Mouse (Mus musculus): ENCODE data around the gene Alk. TPM values are rescaled to one million over a fixed set of nuclear protein-coding genes. Genes with fewer than 3 reads are reported as not detected.

Alk gene
- not detected for polyA plus RNA-seq (2012; fragmentation: generic; extraction: Trizol)
- long read RNA-seq, experiment 1: 0 reads
- long read RNA-seq, experiment 2: 0 reads

DNA sequence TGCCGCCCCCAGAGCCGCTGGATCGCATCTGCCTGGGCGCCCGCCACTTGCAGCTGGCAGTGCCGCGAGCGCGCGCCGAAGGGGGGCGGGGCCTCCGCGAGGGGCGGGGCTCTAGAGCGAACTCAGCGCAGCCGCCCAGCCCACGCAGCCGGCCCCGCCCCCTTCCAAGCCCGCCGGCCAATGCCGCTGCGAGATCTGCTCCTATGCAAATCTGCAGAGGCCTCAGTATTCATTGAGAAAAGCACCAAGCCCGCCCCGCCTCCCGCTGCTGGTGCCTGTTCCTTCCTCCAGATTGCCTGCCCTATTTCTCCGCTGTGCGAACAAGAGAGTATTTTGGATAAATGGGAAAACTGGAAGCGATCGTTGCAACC lies at the start of gene Alk:
Gene Alk (minus strand): TSS at position 18 of the 371 bp plus-strand sequence.
- Histone ChIP-seq H3K79me3 (ENCODE audit: low read depth) (no peaks in the 10 kb centered on the region), H3K4me3 (ENCODE audit: insufficient read depth, poor library complexity, severe bottlenecking) (no peak within 1 kb of the TSS), H3ac (ENCODE audit: control insufficient read depth, insufficient read length, low read depth) (no peak within 1 kb of the TSS), H3K36me3 (ENCODE audit: control insufficient read depth, insufficient read depth) (no peaks in the 10 kb centered on the region), H3K79me2 (ENCODE audit: control insufficient read depth, insufficient read depth) (no peaks in the 10 kb centered on the region), H3K27me3 (ENCODE audit: control insufficient read depth, insufficient read depth, insufficient read length) (no peaks in the 10 kb centered on the region)
- TF ChIP-seq MYOD1 (IDR thresholded peaks at IDR 0.05; ENCODE audit: control insufficient read depth, insufficient read length, low read depth) (no peak), CTCF (IDR thresholded peaks at IDR 0.05; ENCODE audit: control insufficient read depth, insufficient read depth, insufficient read length) (no peak), CEBPB (IDR thresholded peaks at IDR 0.05; ENCODE audit: low read depth) (no peak)

DNA sequence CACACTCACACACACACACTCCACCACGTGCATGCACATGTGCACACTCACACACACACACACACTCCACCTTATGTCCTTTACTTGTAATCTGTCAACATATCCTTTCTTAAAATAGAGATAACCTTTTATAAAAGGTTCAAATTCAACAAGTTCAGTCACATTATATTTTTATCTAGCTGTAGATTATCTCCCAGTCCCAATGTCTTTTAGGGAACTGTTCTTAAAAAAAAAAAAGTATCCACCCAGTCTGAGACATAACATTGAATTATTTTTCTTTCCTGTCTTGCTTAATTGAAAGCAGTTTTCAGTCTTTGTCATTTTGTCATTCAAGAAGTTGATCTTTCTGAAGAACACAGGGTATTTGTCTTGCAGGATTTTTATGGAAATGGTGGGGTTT lies 48.4 kb upstream of the Alk start:
- H3K79me3 ChIP-seq (ENCODE audit: low read depth): no peaks in the 10 kb centered on the region
- H3ac ChIP-seq (ENCODE audit: control insufficient read depth, insufficient read length, low read depth): no peak overlapping the region
- H3K36me3 ChIP-seq (ENCODE audit: control insufficient read depth, insufficient read depth): no peaks in the 10 kb centered on the region
- no peak overlapping the region for H3K4me3 ChIP-seq (ENCODE audit: insufficient read depth, poor library complexity, severe bottlenecking)
- H3K27me3 ChIP-seq (ENCODE audit: control insufficient read depth, insufficient read depth, insufficient read length): no peaks in the 10 kb centered on the region
- H3K79me2 ChIP-seq (ENCODE audit: control insufficient read depth, insufficient read depth): no peaks in the 10 kb centered on the region
- no peak for TF ChIP-seq MYOD1 (IDR thresholded peaks at IDR 0.05; ENCODE audit: control insufficient read depth, insufficient read length, low read depth)
- TF ChIP-seq CEBPB (IDR thresholded peaks at IDR 0.05; ENCODE audit: low read depth): no peak
- TF ChIP-seq USF1 (IDR thresholded peaks at IDR 0.05; ENCODE audit: low read depth): no peak

DNA sequence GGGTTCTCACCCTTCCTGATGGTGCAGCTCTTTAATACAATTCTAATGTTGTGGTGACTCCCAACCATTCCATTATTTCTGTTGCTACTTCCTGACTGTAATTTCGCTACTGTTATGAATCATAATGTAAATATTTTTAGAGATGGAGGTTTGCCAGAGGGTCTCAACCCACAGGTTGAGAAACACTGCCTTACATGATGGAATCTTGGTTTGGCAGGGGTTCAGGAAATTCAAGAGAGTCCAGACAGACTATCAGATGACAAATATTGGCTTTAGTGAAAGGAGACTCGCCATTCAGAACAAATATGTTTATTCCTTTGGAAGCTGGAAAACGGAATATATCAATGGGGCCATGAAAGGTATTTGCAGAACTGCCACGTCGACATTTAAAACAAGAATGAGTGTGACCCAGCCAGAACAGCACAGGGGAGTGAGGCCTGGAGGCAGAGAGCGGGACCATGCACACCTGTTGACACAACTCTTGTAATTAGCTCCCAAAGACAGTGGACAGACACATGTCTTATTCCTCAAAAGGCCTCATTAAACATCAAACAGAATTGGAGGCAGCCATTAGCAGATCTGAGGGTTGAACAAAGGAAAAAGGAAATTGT lies 44.3 kb upstream of the Alk start:
- Histone ChIP-seq H3K4me3 (ENCODE audit: insufficient read depth, poor library complexity, severe bottlenecking) (no peak overlapping the region), H3K79me3 (ENCODE audit: low read depth) (no peaks in the 10 kb centered on the region), H3K79me2 (ENCODE audit: control insufficient read depth, insufficient read depth) (no peaks in the 10 kb centered on the region), H3ac (ENCODE audit: control insufficient read depth, insufficient read length, low read depth) (no peak overlapping the region), H3K36me3 (ENCODE audit: control insufficient read depth, insufficient read depth) (no peaks in the 10 kb centered on the region), H3K27me3 (ENCODE audit: control insufficient read depth, insufficient read depth, insufficient read length) (no peaks in the 10 kb centered on the region)
- no peak for TF ChIP-seq USF1 (IDR thresholded peaks at IDR 0.05; ENCODE audit: low read depth)
- no peak for TF ChIP-seq CTCF (IDR thresholded peaks at IDR 0.05; ENCODE audit: control insufficient read depth, insufficient read depth, insufficient read length)
- TF ChIP-seq CEBPB (IDR thresholded peaks at IDR 0.05; ENCODE audit: low read depth): peak; percentile 77

DNA sequence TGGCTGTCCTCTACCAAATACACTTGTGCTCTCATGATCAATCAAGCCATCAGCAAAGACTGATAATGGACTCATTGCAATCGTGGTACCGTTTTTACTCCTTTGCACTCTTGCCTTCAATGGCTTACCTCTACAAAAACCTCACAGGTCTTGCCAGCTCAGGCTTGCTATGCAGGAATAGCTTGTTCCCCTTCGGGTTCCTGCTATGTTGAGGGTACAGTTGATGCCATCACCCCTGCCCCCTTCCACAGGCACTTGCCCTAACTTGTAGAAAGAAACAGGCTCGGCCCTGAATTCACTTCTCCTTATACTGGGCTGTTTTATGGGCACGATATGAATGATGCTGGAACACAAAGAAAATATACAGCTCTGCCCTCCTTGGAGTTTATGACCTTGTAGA lies 41.7 kb upstream of the Alk start:
- no peak for TF ChIP-seq CTCF (IDR thresholded peaks at IDR 0.05; ENCODE audit: control insufficient read depth, insufficient read depth, insufficient read length)
- no peak for TF ChIP-seq CEBPB (IDR thresholded peaks at IDR 0.05; ENCODE audit: low read depth)
- TF ChIP-seq USF1 (IDR thresholded peaks at IDR 0.05; ENCODE audit: low read depth): no peak
- TF ChIP-seq MAX (IDR thresholded peaks at IDR 0.05): no peak
- no peak for TF ChIP-seq MYOG (IDR thresholded peaks at IDR 0.05; ENCODE audit: control insufficient read depth, extremely low read depth, insufficient read length)
- no peak for TF ChIP-seq MYOD1 (IDR thresholded peaks at IDR 0.05; ENCODE audit: control insufficient read depth, insufficient read length, low read depth)
- TF ChIP-seq FOSL1 (IDR thresholded peaks at IDR 0.05; ENCODE audit: insufficient read depth, low read length, poor library complexity, severe bottlenecking): no peak
- Histone ChIP-seq H3K27me3 (ENCODE audit: control insufficient read depth, insufficient read depth, insufficient read length) (no peaks in the 10 kb centered on the region), H3K36me3 (ENCODE audit: control insufficient read depth, insufficient read depth) (no peaks in the 10 kb centered on the region), H3K79me3 (ENCODE audit: low read depth) (no peaks in the 10 kb centered on the region), H3K79me2 (ENCODE audit: control insufficient read depth, insufficient read depth) (no peaks in the 10 kb centered on the region), H3ac (ENCODE audit: control insufficient read depth, insufficient read length, low read depth) (no peak overlapping the region), H3K4me3 (ENCODE audit: insufficient read depth, poor library complexity, severe bottlenecking) (no peak overlapping the region)

DNA sequence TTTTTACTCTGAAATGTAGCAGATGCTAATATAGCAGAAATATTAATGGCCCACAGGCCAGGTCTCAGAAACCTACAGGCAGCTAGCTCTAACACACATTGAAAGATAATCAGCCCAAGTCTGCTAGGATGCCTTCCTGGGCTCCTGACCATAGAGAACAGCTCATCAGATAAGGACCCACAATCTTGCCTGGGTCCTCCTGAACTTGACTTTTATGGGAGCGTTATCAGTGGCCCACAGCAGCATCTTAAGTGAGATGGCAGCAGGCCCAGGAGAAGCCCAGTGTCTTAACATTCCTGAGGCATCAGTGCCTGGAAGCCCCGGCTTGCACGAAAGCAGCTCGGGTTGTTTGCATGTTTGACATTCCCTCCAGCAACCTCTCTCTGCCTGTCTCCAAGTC lies 35.7 kb upstream of the Alk start:
- Histone ChIP-seq H3K4me3 (ENCODE audit: insufficient read depth, poor library complexity, severe bottlenecking) (no peak overlapping the region), H3K36me3 (ENCODE audit: control insufficient read depth, insufficient read depth) (no peaks in the 10 kb centered on the region), H3ac (ENCODE audit: control insufficient read depth, insufficient read length, low read depth) (no peak overlapping the region), H3K79me2 (ENCODE audit: control insufficient read depth, insufficient read depth) (no peaks in the 10 kb centered on the region), H3K27me3 (ENCODE audit: control insufficient read depth, insufficient read depth, insufficient read length) (no peaks in the 10 kb centered on the region), H3K79me3 (ENCODE audit: low read depth) (no peaks in the 10 kb centered on the region)
- TF ChIP-seq CTCF (IDR thresholded peaks at IDR 0.05; ENCODE audit: control insufficient read depth, insufficient read depth, insufficient read length): no peak
- TF ChIP-seq MYOG (IDR thresholded peaks at IDR 0.05; ENCODE audit: control insufficient read depth, extremely low read depth, insufficient read length): no peak
- TF ChIP-seq MAX (IDR thresholded peaks at IDR 0.05): no peak
- no peak for TF ChIP-seq FOSL1 (IDR thresholded peaks at IDR 0.05; ENCODE audit: insufficient read depth, low read length, poor library complexity, severe bottlenecking)
- no peak for TF ChIP-seq USF1 (IDR thresholded peaks at IDR 0.05; ENCODE audit: low read depth)
- TF ChIP-seq MYOD1 (IDR thresholded peaks at IDR 0.05; ENCODE audit: control insufficient read depth, insufficient read length, low read depth): no peak
- no peak for TF ChIP-seq CEBPB (IDR thresholded peaks at IDR 0.05; ENCODE audit: low read depth)

DNA sequence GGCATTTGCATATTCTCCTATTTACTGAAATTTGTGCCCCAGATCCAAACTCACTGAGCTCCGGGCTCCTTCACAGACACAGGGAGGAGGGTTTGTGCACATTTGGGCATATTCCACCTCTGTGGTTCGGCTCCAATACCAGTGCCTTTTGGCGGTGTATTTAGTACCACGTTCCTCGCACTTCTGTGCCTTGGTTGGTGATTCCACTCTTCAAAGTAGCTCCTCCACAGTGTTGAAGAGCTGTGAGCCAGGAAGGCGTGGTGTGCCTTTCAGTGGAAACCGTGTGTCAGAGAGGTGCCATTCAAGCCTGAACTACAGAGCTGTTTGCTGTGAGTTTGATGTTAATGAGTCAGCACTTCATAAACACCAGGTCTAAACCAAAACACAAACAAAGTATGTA lies 35.0 kb upstream of the Alk start:
- no peak for TF ChIP-seq MAX (IDR thresholded peaks at IDR 0.05)
- TF ChIP-seq MYOG (IDR thresholded peaks at IDR 0.05; ENCODE audit: control insufficient read depth, extremely low read depth, insufficient read length): no peak
- no peak for TF ChIP-seq CTCF (IDR thresholded peaks at IDR 0.05; ENCODE audit: control insufficient read depth, insufficient read depth, insufficient read length)
- TF ChIP-seq USF1 (IDR thresholded peaks at IDR 0.05; ENCODE audit: low read depth): no peak
- TF ChIP-seq FOSL1 (IDR thresholded peaks at IDR 0.05; ENCODE audit: insufficient read depth, low read length, poor library complexity, severe bottlenecking): no peak
- TF ChIP-seq CEBPB (IDR thresholded peaks at IDR 0.05; ENCODE audit: low read depth): no peak
- no peak for TF ChIP-seq MYOD1 (IDR thresholded peaks at IDR 0.05; ENCODE audit: control insufficient read depth, insufficient read length, low read depth)
- H3K79me3 ChIP-seq (ENCODE audit: low read depth): no peaks in the 10 kb centered on the region
- H3K4me3 ChIP-seq (ENCODE audit: insufficient read depth, poor library complexity, severe bottlenecking): no peak overlapping the region
- H3K36me3 ChIP-seq (ENCODE audit: control insufficient read depth, insufficient read depth): no peaks in the 10 kb centered on the region
- H3ac ChIP-seq (ENCODE audit: control insufficient read depth, insufficient read length, low read depth): no peak overlapping the region
- no peaks in the 10 kb centered on the region for H3K27me3 ChIP-seq (ENCODE audit: control insufficient read depth, insufficient read depth, insufficient read length)
- no peaks in the 10 kb centered on the region for H3K79me2 ChIP-seq (ENCODE audit: control insufficient read depth, insufficient read depth)

Data from C2C12 (cell line).